Mouse (Mus musculus) kidney, adult 2 months (tissue): ENCODE results near the gene Tigit. TPM values are rescaled to one million over a fixed set of nuclear protein-coding genes. Genes with fewer than 3 reads are reported as not detected.

ENCODE experiments used
- DNase-seq: peaks from one replicate; pipeline ENCODE4 v3.0.0; 2021
- H3K27ac ChIP-seq: fragments of 200-500 bp; 2 replicates; pipeline ENCODE4 v1.5.1; 2012; ENCODE audit warnings: low read depth, low read length, control low read depth, inconsistent platforms; ENCODE audit not compliant: insufficient read depth
- H3K27me3 ChIP-seq: fragments of 200-500 bp; replicated peaks from 2 replicates; pipeline ENCODE4 v1.6.1; 2012; ENCODE audit warnings: mild to moderate bottlenecking, moderate library complexity, low read length, inconsistent platforms; ENCODE audit not compliant: control insufficient read depth, insufficient read depth
- H3K36me3 ChIP-seq: fragments of 200-500 bp; 2 replicates; pipeline ENCODE4 v1.6.1; 2012; ENCODE audit warnings: mild to moderate bottlenecking, moderate library complexity, low read length, inconsistent platforms; ENCODE audit not compliant: control insufficient read depth, insufficient read depth
- H3K4me1 ChIP-seq: fragments of 200-500 bp; 2 replicates; pipeline ENCODE4 v1.6.1; 2011; ENCODE audit warnings: low read length; ENCODE audit not compliant: control insufficient read depth, insufficient read depth
- H3K4me3 ChIP-seq: fragments of 200-500 bp; 2 replicates; pipeline ENCODE4 v1.5.1; 2011; ENCODE audit warnings: mild to moderate bottlenecking, low read depth, low read length, control low read depth; ENCODE audit not compliant: insufficient read depth
- CTCF ChIP-seq: fragments of 200-500 bp; conservative IDR thresholded peaks from 2 replicates; pipeline ENCODE4 v1.5.1; 2011; ENCODE audit warnings: low read depth, mild to moderate bottlenecking, control low read depth, low read length, moderate library complexity, mixed read lengths; ENCODE audit not compliant: insufficient read depth, insufficient read length
- POLR2A ChIP-seq: fragments of 200-500 bp; IDR thresholded peaks from one replicate; pipeline ENCODE4 v1.6.1; 2011; ENCODE audit warnings: low read depth, low read length, control low read depth
- WGBS: fragments of 180-500 bp; shearing (Covaris S2); methylation state at CpG from one replicate; pipeline ENCODE4 v1.1.7; 2018; 5-methylcytosine and 5-hydroxymethylcytosine counted together
- polyA plus RNA-seq: library from polyadenylated mRNA; depleted of rRNA; stranded (reverse); fragments of >200 nt; gene quantifications from 2 replicates; pipeline ENCODE4 v1.2.3, GENCODE M21; 2012

The Tigit gene
- polyA plus RNA-seq, 1 experiment = 0.50 TPM

DNA sequence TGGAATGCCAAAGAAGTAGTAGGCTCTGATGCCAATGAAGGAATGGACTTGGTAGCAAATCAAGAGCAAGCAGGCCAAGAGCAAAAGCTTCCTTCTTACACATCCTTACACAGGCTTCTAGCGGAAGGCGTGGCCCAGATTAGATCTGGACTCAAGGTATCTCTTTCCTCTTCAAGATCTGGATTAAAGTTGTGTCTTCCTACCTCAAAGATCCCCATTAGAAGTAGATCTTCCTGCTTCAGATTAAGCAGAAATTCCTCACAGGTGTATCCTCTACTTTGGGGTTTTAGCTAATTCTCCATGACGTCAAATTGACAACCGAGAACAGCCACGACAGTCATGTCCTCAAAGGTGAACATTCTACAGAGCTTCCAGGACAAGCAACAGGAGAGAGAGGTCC, 27.8 kb upstream of the Tigit start:
- Histone ChIP-seq H3K27me3 (no peaks in the 10 kb centered on the region), H3K27ac (no peak overlapping the region), H3K4me1 (no peaks in the 10 kb centered on the region), H3K36me3 (no peaks in the 10 kb centered on the region), H3K4me3 (no peak overlapping the region)
- DNase-seq = no peak
- TF ChIP-seq POLR2A (no peak), CTCF (no peak)
- 95% methylated on average over 5 of the region's 5 CpGs for WGBS

DNA sequence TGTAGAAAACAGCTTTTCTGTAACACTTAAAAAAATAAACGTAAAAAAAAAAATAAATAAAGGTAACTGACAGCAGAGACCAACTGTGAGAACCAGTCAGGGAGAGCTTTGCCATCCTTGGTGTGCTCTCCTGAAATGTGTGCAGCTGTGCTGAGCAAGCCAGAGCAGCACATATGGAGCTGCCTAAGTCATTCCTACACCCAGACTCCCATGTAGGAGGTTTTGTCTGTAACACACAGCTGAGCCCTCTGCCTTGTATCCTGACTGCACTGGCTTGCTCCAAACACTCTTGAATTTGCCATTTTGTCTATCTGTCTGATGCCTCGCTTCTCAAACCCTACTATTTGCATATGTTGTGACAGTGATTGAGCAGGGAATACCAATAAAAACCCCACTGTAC, 27.0 kb upstream of the Tigit start:
- no peak overlapping the region for H3K4me3 ChIP-seq
- no peaks in the 10 kb centered on the region for H3K27me3 ChIP-seq
- 83% methylated on average over 2 of the region's 2 CpGs for WGBS
- H3K36me3 ChIP-seq = no peaks in the 10 kb centered on the region
- H3K27ac ChIP-seq = no peak overlapping the region
- TF ChIP-seq CTCF (no peak), POLR2A (no peak)
- no peak for DNase-seq
- H3K4me1 ChIP-seq = no peaks in the 10 kb centered on the region

DNA sequence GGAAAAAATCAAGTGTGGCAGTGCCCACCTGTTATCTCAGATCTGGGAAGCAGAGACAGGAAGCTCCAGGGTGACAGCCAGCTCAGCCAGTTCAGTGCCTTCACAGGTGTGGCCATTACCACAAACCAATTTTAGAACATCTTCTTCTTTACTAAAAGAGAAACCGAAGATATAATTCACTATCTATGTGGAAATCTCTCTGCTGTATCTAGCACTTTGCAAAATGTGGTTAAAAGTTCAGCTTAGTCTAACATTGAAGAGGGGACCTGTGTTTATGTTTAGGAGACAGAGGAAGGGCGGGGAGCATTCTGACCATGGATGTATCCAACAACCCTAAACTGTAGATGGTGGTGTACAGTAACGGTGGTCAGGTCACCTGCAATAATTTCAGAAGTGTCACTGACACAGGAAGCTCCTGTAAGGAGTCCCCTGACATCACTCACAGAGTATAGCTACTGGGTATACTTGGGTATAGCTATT, 26.3 kb upstream of the Tigit start:
- Histone ChIP-seq H3K4me3 (no peak overlapping the region), H3K4me1 (no peaks in the 10 kb centered on the region), H3K27ac (no peak overlapping the region), H3K36me3 (no peaks in the 10 kb centered on the region), H3K27me3 (no peaks in the 10 kb centered on the region)
- TF ChIP-seq CTCF (no peak), POLR2A (no peak)
- WGBS = 79% methylated on average over 3 of the region's 3 CpGs
- no peak for DNase-seq

DNA sequence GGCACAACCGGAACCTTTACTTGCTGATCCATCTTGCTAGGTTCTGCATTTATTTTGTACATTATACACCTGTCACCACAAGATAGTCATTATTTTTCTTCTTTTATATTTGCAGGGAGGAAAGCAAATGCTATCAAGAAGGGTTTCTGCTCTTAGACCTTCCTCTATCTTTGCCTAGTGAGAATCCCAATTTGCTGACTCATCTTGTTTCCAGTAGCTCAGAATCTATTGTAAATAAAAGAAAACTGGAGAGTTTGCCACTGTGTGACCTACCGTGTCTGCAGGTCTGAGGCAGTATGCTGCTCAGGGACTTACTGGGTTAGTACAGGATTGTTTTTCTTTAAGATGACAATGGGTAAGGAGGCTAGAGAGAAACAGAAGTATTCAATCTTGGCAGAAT, 24.0 kb upstream of the Tigit start:
- Histone ChIP-seq H3K36me3 (no peaks in the 10 kb centered on the region), H3K4me3 (no peak overlapping the region), H3K27ac (no peak overlapping the region), H3K4me1 (no peaks in the 10 kb centered on the region), H3K27me3 (no peaks in the 10 kb centered on the region)
- no peak for TF ChIP-seq POLR2A
- no peak for TF ChIP-seq CTCF
- no peak for DNase-seq
- WGBS = 76% methylated on average over 2 of the region's 2 CpGs

DNA sequence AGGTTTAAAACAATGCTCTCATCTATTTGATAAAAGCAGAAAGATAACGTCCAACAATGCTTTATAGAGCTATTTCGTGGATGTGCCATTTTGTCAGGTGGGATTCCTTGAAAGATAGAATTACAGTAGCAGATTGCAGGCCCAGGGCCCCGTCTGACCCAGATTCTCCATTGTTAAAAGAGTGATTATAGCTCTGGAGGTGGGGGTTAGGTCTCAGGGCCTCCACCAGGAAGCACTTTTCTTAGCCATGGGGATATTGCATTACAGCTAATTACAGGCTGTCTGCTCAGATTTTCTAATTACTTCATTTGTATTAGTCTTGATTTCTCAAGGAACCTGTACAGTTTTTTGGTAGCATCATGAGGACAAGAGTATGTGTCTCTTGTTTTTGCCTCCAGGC, 10.5 kb upstream of the Tigit start:
- WGBS = 52% methylated on average over 3 of the region's 3 CpGs
- H3K27me3 ChIP-seq = no peaks in the 10 kb centered on the region
- H3K36me3 ChIP-seq = no peaks in the 10 kb centered on the region
- TF ChIP-seq CTCF = no peak
- no peak for TF ChIP-seq POLR2A
- DNase-seq = no peak
- H3K4me1 ChIP-seq = no peaks in the 10 kb centered on the region
- no peak overlapping the region for H3K27ac ChIP-seq
- H3K4me3 ChIP-seq = no peak overlapping the region

DNA sequence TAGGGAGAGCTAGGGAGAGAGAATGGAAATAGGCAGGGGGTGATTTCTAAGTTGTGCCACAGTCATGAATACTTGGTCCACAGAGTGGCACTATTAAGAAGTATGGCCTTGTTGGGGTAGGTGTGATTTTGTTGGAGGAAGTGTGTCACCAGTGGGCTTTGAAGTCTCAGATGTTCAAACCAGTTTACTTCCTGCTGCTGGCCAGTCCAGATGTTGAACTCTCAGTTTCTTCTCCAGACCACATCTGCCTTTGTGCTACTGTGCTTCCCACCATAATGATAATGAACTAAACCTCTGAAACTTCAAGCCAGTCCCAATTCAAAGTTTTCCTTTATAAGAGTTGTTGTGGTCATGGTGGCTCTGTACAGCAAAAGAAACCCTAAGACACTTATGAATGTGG, 8.8 kb upstream of the Tigit start:
- DNase-seq = no peak
- H3K36me3 ChIP-seq = no peaks in the 10 kb centered on the region
- no peaks in the 10 kb centered on the region for H3K27me3 ChIP-seq
- no peak overlapping the region for H3K4me3 ChIP-seq
- no peaks in the 10 kb centered on the region for H3K4me1 ChIP-seq
- no peak for TF ChIP-seq POLR2A
- TF ChIP-seq CTCF = no peak
- no peak overlapping the region for H3K27ac ChIP-seq

DNA sequence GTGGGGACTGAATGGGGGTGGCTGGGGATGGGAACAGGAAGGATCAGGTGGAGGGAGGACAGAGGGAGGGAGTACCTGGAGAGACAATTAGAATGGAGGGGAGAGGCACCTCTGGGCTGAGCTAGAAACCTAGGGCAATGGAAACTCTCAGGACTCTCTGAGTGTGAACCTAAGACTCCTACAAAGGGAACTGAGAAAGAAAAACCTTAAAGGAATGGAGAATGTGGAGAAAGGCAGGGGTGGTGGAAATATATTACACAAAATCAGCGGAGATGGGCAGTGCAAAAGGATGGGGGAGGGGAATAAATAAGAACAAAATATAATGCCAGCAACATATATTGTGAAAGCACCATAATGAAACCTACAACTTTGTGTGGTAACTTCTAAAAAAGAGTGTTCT, 8.0 kb upstream of the Tigit start:
- WGBS = 100% methylated on average over 1 of the region's 1 CpGs
- Histone ChIP-seq H3K27ac (no peak overlapping the region), H3K36me3 (no peaks in the 10 kb centered on the region), H3K4me1 (no peaks in the 10 kb centered on the region), H3K4me3 (no peak overlapping the region), H3K27me3 (no peaks in the 10 kb centered on the region)
- no peak for DNase-seq
- TF ChIP-seq CTCF (no peak), POLR2A (no peak)

DNA sequence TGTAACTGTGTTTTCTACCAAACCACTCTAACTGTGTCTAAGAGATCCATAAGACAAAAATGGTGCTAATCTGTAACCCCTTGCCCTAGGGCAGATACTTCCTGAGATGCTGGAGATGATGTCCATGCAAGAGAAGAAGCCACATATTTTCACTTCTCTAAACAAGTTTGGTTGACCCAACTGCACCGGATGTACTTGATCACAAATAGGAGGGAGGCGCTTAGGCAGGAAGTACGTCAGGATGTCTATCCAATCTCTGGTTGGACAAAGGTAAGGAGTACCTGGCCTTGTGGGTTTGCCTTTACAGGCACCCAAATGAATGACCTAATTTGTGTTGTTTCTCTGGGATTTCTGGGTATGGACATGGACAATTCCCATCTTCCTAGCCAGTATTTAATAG, 4.3 kb upstream of the Tigit start:
- DNase-seq = no peak
- Histone ChIP-seq H3K27ac (no peak overlapping the region), H3K4me1 (no peaks in the 10 kb centered on the region), H3K27me3 (no peaks in the 10 kb centered on the region), H3K36me3 (no peaks in the 10 kb centered on the region), H3K4me3 (no peak overlapping the region)
- TF ChIP-seq CTCF = no peak
- TF ChIP-seq POLR2A = no peak
- 94% methylated on average over 3 of the region's 3 CpGs for WGBS
